Mouse (Mus musculus): ENCODE measurements at regions not wholly inside any gene's neighbourhood (a gene's known extent, or its start where the extent isn't known, plus 50 kb on each side); places are given as distances from the start of the nearest gene placed in this dataset.

DNA sequence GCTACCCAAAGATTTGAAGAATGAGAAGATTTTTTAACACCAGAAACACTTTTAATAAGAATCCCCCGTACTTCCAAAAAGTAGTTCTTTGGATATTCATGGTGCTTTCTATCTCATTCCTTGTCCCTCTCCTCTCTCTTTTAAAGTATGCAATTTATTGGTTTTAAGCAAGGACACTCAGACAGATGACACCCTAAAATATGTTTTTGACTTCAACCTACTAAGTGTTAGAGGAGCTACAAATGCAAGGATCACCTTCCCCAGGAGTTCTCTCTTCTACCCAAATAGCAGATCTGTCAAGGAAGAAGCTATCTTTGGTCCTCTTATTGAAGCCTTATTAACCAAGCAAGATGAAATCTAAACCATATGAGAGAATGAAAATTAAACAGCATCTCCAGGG is 86.6 kb upstream of the Ifngr1 start:
- TF ChIP-seq CTCF (IDR thresholded peaks at IDR 0.05; ENCODE audit: extremely low read depth, insufficient read depth, low read length) (no peak), POLR2A (IDR thresholded peaks at IDR 0.05; ENCODE audit: extremely low read depth, insufficient read depth, low read length) (no peak)

Data from cortical plate, adult 2 months (tissue).